Mouse (Mus musculus): Measurements from ENCODE around the gene Asz1. TPM values are rescaled to one million over a fixed set of nuclear protein-coding genes. Genes with fewer than 3 reads are reported as not detected.

Asz1 gene
- total and polyA plus RNA-seq, 3 experiments = not detected

GRCm38 (mm10) chr6:18007356-18007755 is 101.5 kb downstream of the Asz1 start:
- no peak for DNase-seq

- DNase-seq = no peak
Measured at GRCm38 (mm10) chr6:18002065-18002464, 106.8 kb downstream of the Asz1 start.

Other genes with a start within 250 kb of the Asz1 start
- gene Wnt2, start 78.5 kb downstream of the Asz1 start, total RNA-seq (2021) = under 1 TPM; 0.41 to 0.58 TPM
- gene Wnt2, start 78.5 kb downstream of the Asz1 start, polyA plus RNA-seq (2012; rRNA removed) = 0.48 and 0.49 TPM in 2 replicates
- gene Cftr, start 61.6 kb upstream of the Asz1 start, total RNA-seq (2021) = under 1 TPM; 0.12 to 0.14 TPM
- gene Cftr, start 61.6 kb upstream of the Asz1 start, polyA plus RNA-seq (2012; rRNA removed) = 0.03 TPM in 1 of 2 replicates, not detected in the other

All from adrenal gland, adult 2 months (tissue).